Mouse (Mus musculus) MEL (cell line): ENCODE results near the gene Cetn4.

ENCODE experiments used
- E2F4 ChIP-seq: IDR thresholded peaks from 2 replicates; pipeline ENCODE4 v1.6.1; 2011; ENCODE audit warnings: low read depth, low read length, improper control_type of control experiment, borderline replicate concordance
- EP300 ChIP-seq, 2 experiments: IDR thresholded peaks; 2 replicates each; pipeline ENCODE4 v1.6.1; 2011; ENCODE audit warnings: improper control_type of control experiment in 2 of 2, low read length in 2 of 2, low read depth in 1 of 2, mild to moderate bottlenecking in 1 of 2
- ETS1 ChIP-seq: IDR thresholded peaks from 2 replicates; pipeline ENCODE4 v1.6.1; 2012; ENCODE audit warnings: low read depth, mild to moderate bottlenecking, inconsistent platforms, low read length, improper control_type of control experiment, moderate library complexity
- MAX ChIP-seq: IDR thresholded peaks from 2 replicates; pipeline ENCODE4 v1.6.1; 2011; ENCODE audit warnings: low read length, improper control_type of control experiment
- POLR2A ChIP-seq, 2 experiments: IDR thresholded peaks; 2 replicates each; pipeline ENCODE4 v1.6.1; 2011 to 2012; ENCODE audit warnings: low read length in 2 of 2, mild to moderate bottlenecking in 2 of 2, control low read depth in 1 of 2, improper control_type of control experiment in 1 of 2, low read depth in 1 of 2, moderate library complexity in 1 of 2; ENCODE audit not compliant: control insufficient read depth in 1 of 2, insufficient read depth in 1 of 2, poor library complexity in 1 of 2
- USF2 ChIP-seq, 2 experiments: IDR thresholded peaks; 2 replicates each; pipeline ENCODE4 v1.6.1; 2011 to 2012; ENCODE audit warnings: improper control_type of control experiment in 2 of 2, low read length in 2 of 2, borderline replicate concordance in 1 of 2, inconsistent platforms in 1 of 2, low read depth in 1 of 2, mild to moderate bottlenecking in 1 of 2; ENCODE audit not compliant: insufficient read depth in 1 of 2

DNA sequence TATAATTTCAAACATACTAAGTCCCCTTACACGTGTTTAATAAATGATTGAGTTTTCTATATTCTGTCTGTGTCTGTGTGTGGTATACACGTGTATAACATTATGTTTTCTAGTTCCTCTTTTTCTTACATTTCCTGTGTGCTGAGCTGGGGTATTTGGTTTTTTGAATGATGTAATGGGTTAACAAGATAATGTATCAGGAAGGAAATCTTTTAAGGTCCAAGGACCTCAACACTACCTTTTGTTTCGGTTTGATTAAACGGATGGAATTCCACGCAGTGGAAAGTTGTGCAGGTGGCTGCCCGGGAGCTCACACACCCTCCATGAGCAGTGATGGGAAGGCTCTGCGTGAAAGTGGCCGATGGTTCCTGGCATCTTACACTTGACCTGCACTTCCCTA is 31.6 kb downstream of the Cetn4 start:
- TF ChIP-seq ETS1 = peak; percentile 88
- TF ChIP-seq EP300 (IDR thresholded peaks at IDR 0.05; ENCODE audit: low read depth in 1 of 2, low read length in 2 of 2) = peak; percentile 20 to 62; a peak in 3 of 4 replicates
- peak; percentile 75; the same call in 1 of the 2 replicates for TF ChIP-seq MAX
- no peak for TF ChIP-seq E2F4
- no peak for TF ChIP-seq POLR2A (IDR thresholded peaks at IDR 0.05; ENCODE audit: control insufficient read depth in 1 of 2, insufficient read depth in 1 of 2, low read depth in 1 of 2, low read length in 2 of 2, poor library complexity in 1 of 2)
- no peak for TF ChIP-seq USF2 (IDR thresholded peaks at IDR 0.05; ENCODE audit: borderline replicate concordance in 1 of 2, insufficient read depth in 1 of 2, low read depth in 1 of 2, low read length in 2 of 2)
